Mouse (Mus musculus) E14TG2a.4 (cell line): ENCODE results near the gene Grik2.

Experiments
- H3K27me3 ChIP-seq: 2 replicates; pipeline ENCODE4 v1.6.1; 2014; ENCODE audit warnings: low read length, control low read depth; ENCODE audit not compliant: insufficient read depth
- H3K36me3 ChIP-seq: 2 replicates; pipeline ENCODE4 v1.6.1; 2014; ENCODE audit warnings: low read length, control low read depth; ENCODE audit not compliant: insufficient read depth
- H3K4me1 ChIP-seq: replicated peaks from 2 replicates; pipeline ENCODE4 v1.6.1; 2014; ENCODE audit warnings: low read depth, low read length, control low read depth
- H3K4me3 ChIP-seq: replicated peaks from 2 replicates; pipeline ENCODE4 v1.5.1; 2014; ENCODE audit warnings: mild to moderate bottlenecking, low read length
- H3K9me3 ChIP-seq: 2 replicates; pipeline ENCODE4 v1.6.1; 2014; ENCODE audit warnings: low read length, control low read depth
- CTCF ChIP-seq: conservative IDR thresholded peaks from 2 replicates; pipeline ENCODE4 v1.5.1; 2014; ENCODE audit warnings: low read length
- NANOG ChIP-seq: IDR thresholded peaks from 2 replicates; pipeline ENCODE4 v1.6.1; 2014; ENCODE audit warnings: borderline replicate concordance, low read length, mixed read lengths
- POU5F1 ChIP-seq: IDR thresholded peaks from 2 replicates; pipeline ENCODE4 v1.6.1; 2014; ENCODE audit warnings: low read length, borderline replicate concordance

Grik2 gene

DNA sequence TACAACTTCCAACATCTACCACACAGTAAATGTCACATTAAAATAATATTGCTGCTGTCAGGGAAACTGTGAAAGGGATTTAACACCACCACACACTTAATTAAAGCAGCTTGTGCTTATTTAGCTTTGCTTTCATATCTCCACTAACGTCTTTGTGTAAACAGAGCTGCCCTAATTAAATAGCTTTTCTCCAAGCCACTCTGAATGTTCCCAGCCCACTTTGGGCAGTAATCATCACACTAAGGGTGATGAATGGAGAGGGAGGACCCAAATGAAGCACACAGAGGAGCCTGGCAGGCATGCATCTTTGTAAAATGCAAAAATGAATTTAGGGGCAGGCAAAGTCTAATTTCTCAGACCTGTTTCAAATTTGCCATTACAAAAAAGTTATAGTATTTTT lies 657.3 kb downstream of the Grik2 start:
- no peaks in the 10 kb centered on the region for H3K27me3 ChIP-seq
- TF ChIP-seq POU5F1 (no peak), NANOG (no peak), CTCF (no peak)

DNA sequence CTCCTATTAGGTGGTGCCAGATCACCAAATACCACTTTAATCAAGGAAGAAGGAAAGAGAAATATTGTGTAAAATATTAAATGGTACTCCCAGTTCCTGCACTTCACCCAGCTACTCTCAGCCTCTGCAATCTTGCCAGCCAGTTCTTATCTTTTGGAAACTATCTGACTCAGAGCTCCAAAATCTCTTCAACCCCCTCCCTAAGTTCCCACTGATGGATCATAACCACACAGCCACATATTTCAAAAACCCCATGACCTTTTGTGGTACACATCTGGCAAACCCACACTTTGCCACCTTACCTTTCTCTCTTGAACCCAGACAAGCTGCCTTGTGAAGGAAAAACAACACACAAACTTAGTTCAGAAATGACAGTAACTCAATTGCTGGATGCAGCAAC lies 738.2 kb downstream of the Grik2 start:
- peaks cover 4% of the 10 kb centered on the region; the same call in 1 of the 2 replicates for H3K9me3 ChIP-seq
- H3K27me3 ChIP-seq = no peaks in the 10 kb centered on the region
- no peak for TF ChIP-seq POU5F1
- no peak for TF ChIP-seq NANOG
- TF ChIP-seq CTCF = no peak
- no peaks in the 10 kb centered on the region for H3K36me3 ChIP-seq
- H3K4me1 ChIP-seq = no peaks in the 10 kb centered on the region
- H3K4me3 ChIP-seq = no peak overlapping the region

More for the DNA sequence above, 657.3 kb downstream of the Grik2 start:
- Histone ChIP-seq H3K36me3 (no peaks in the 10 kb centered on the region), H3K4me1 (peaks cover 4% of the 10 kb centered on the region; the same call in 1 of the 2 replicates), H3K9me3 (no peaks in the 10 kb centered on the region), H3K4me3 (no peak overlapping the region)

- TF ChIP-seq CTCF (no peak), POU5F1 (no peak), NANOG (no peak)
- no peaks in the 10 kb centered on the region for H3K27me3 ChIP-seq
- no peaks in the 10 kb centered on the region for H3K4me1 ChIP-seq
- H3K9me3 ChIP-seq = peaks cover 4% of the 10 kb centered on the region; the same call in 1 of the 2 replicates
- H3K36me3 ChIP-seq = no peaks in the 10 kb centered on the region
- H3K4me3 ChIP-seq = no peak overlapping the region
Measured at GRCm38 (mm10) chr10:49049391-49049790, 739.2 kb downstream of the Grik2 start.
